In genomic region chr10:48443739-48444342, GRCm38 (mm10) we compare ENCODE assay signal across 21 mouse cellular contexts.
DNase-seq lines count a peak whose midpoint lies in the region; ATAC-seq lines count a peak whose summit lies in the region.
"Had no signal": no experiment of that assay in that cellular context is flagged by ENCODE, and none has a peak within 500 bp of the region (broad histone marks: within the 10 kb centered on the region; RNA-seq: fewer than 3 reads in every experiment).

No protein-coding gene starts in this region.

- H3K4me1 ChIP-seq in midbrain, embryonic 13.5 days (replicated peaks) = no peaks in the 10 kb centered on the region
- H3K4me1 ChIP-seq in midbrain, embryonic 11.5 days (ENCODE audit: control insufficient read depth, insufficient read depth, low read length) = no peaks in the 10 kb centered on the region
- no peaks in the 10 kb centered on the region for H3K4me1 ChIP-seq in forebrain, embryonic 14.5 days (ENCODE audit: control insufficient read depth, insufficient read depth, low read length)
- H3K4me1 ChIP-seq in midbrain, embryonic 15.5 days = no peaks in the 10 kb centered on the region
- H3K4me1 ChIP-seq: embryonic facial prominence, embryonic 10.5 days; heart, embryonic 12.5 days; hindbrain, embryonic 10.5 days had no signal

- peak; percentile 58 for ATAC-seq in midbrain, embryonic 13.5 days
- ATAC-seq in midbrain, embryonic 11.5 days (ENCODE audit: low FRiP score) = no peak
- peak; percentile 91; the same call in 1 of the 2 replicates for ATAC-seq in forebrain, embryonic 14.5 days
- ATAC-seq in midbrain, embryonic 15.5 days (replicated peaks) = peak; percentile 90
- ATAC-seq: CD4-positive, CD25-positive, alpha-beta regulatory T cell, adult 4 months had no signal

- H3K4me3 ChIP-seq in midbrain, embryonic 13.5 days (replicated peaks) = no peak overlapping the region
- no peak overlapping the region for H3K4me3 ChIP-seq in midbrain, embryonic 11.5 days (ENCODE audit: low read depth, low read length)
- no peak overlapping the region for H3K4me3 ChIP-seq in forebrain, embryonic 14.5 days (ENCODE audit: low read depth, low read length)
- no peak overlapping the region for H3K4me3 ChIP-seq in midbrain, embryonic 15.5 days
- H3K4me3 ChIP-seq: embryonic facial prominence, embryonic 10.5 days; gastrocnemius, adult 2 months; heart, embryonic 12.5 days; hindbrain, embryonic 10.5 days had no signal

- H3K9me3 ChIP-seq in midbrain, embryonic 13.5 days = no peaks in the 10 kb centered on the region
- H3K9me3 ChIP-seq in midbrain, embryonic 11.5 days (ENCODE audit: control insufficient read depth, low read length) = no peaks in the 10 kb centered on the region
- H3K9me3 ChIP-seq in forebrain, embryonic 14.5 days (replicated peaks; ENCODE audit: control insufficient read depth, low read length) = no peaks in the 10 kb centered on the region
- H3K9me3 ChIP-seq in midbrain, embryonic 15.5 days = no peaks in the 10 kb centered on the region
- H3K9me3 ChIP-seq: embryonic facial prominence, embryonic 10.5 days; G1E; heart, embryonic 12.5 days; hindbrain, embryonic 10.5 days had no signal

- H3K36me3 ChIP-seq in midbrain, embryonic 13.5 days = no peaks in the 10 kb centered on the region
- no peaks in the 10 kb centered on the region for H3K36me3 ChIP-seq in midbrain, embryonic 11.5 days (ENCODE audit: control insufficient read depth, insufficient read depth, low read length)
- no peaks in the 10 kb centered on the region for H3K36me3 ChIP-seq in forebrain, embryonic 14.5 days (ENCODE audit: control insufficient read depth, insufficient read depth, low read length)
- no peaks in the 10 kb centered on the region for H3K36me3 ChIP-seq in midbrain, embryonic 15.5 days (replicated peaks)
- H3K36me3 ChIP-seq: embryonic facial prominence, embryonic 10.5 days; G1E; heart, embryonic 12.5 days; hindbrain, embryonic 10.5 days had no signal

- no peak for DNase-seq in midbrain, embryonic 11.5 days (ENCODE audit: low spot score, missing footprints)
- peak; percentile 14 for DNase-seq in brain, adult 2 months (ENCODE audit: low read depth, low spot score)
- peak; percentile 69 for DNase-seq in forebrain, embryonic 14.5 days (ENCODE audit: low spot score)
- DNase-seq in cerebellum, postnatal 4 days (ENCODE audit: low spot score in 2 of 2) = no peak
- DNase-seq in testis, postnatal 14 days (ENCODE audit: low spot score) = no peak
- no peak for DNase-seq in frontal cortex, postnatal 10 days (ENCODE audit: low spot score in 2 of 2)
- DNase-seq: adrenal gland, postnatal 10 days; B cell, adult 2 months; cerebellum, adult 18-20 months; cerebellum, adult 9-11 months; cerebellum, postnatal 36 days; gastrocnemius, adult 2 months; gastrocnemius, postnatal 25 days had no signal

- H3K9ac ChIP-seq in midbrain, embryonic 13.5 days (replicated peaks) = no peak overlapping the region
- H3K9ac ChIP-seq in midbrain, embryonic 11.5 days (ENCODE audit: low read length) = no peak overlapping the region
- no peak overlapping the region for H3K9ac ChIP-seq in forebrain, embryonic 14.5 days (ENCODE audit: low read length)
- no peak overlapping the region for H3K9ac ChIP-seq in midbrain, embryonic 15.5 days
- H3K9ac ChIP-seq: heart, embryonic 12.5 days; hindbrain, embryonic 14.5 days had no signal

- WGBS in midbrain, embryonic 13.5 days = 81% methylated on average over 1 of the region's 1 CpGs
- 85% methylated on average over 1 of the region's 1 CpGs for WGBS in midbrain, embryonic 11.5 days
- 64% methylated on average over 1 of the region's 1 CpGs for WGBS in forebrain, embryonic 14.5 days
- WGBS in midbrain, embryonic 15.5 days = 86% methylated on average over 1 of the region's 1 CpGs

- H3K27me3 ChIP-seq in midbrain, embryonic 13.5 days = no peaks in the 10 kb centered on the region
- H3K27me3 ChIP-seq in midbrain, embryonic 11.5 days (ENCODE audit: control insufficient read depth, insufficient read depth, low read length) = no peaks in the 10 kb centered on the region
- no peaks in the 10 kb centered on the region for H3K27me3 ChIP-seq in forebrain, embryonic 14.5 days (replicated peaks; ENCODE audit: control insufficient read depth, insufficient read depth, low read length)
- H3K27me3 ChIP-seq in midbrain, embryonic 15.5 days (replicated peaks) = no peaks in the 10 kb centered on the region
- H3K27me3 ChIP-seq: heart, embryonic 12.5 days had no signal

- no peak overlapping the region for H3K4me2 ChIP-seq in midbrain, embryonic 13.5 days (replicated peaks)
- no peak overlapping the region for H3K4me2 ChIP-seq in midbrain, embryonic 11.5 days
- no peak overlapping the region for H3K4me2 ChIP-seq in forebrain, embryonic 14.5 days (ENCODE audit: low read length)
- H3K4me2 ChIP-seq in midbrain, embryonic 15.5 days = no peak overlapping the region
- H3K4me2 ChIP-seq: heart, embryonic 12.5 days; hindbrain, embryonic 14.5 days had no signal

- no peak overlapping the region for H3K27ac ChIP-seq in midbrain, embryonic 13.5 days
- H3K27ac ChIP-seq in midbrain, embryonic 11.5 days (ENCODE audit: low read depth, low read length) = no peak overlapping the region
- no peak overlapping the region for H3K27ac ChIP-seq in forebrain, embryonic 14.5 days (ENCODE audit: low read depth, low read length)
- no peak overlapping the region for H3K27ac ChIP-seq in midbrain, embryonic 15.5 days
- H3K27ac ChIP-seq: embryonic facial prominence, embryonic 10.5 days; gastrocnemius, adult 2 months; hindbrain, embryonic 10.5 days; hindbrain, embryonic 14.5 days had no signal

Comparison
In these comparisons a context has a peak if more than half of its experiments do, and no peak if none do; other contexts are left out.
1. DNase-seq: peak in brain, adult 2 months (single experiment) and forebrain, embryonic 14.5 days (single experiment); none in midbrain, embryonic 11.5 days (single experiment), cerebellum, postnatal 4 days (0 of 2), testis, postnatal 14 days (single experiment) and frontal cortex, postnatal 10 days (0 of 2).